Mouse (Mus musculus) CH12.LX (cell line): Measurements from ENCODE around the gene Hdac9. TPM values are rescaled to one million over a fixed set of nuclear protein-coding genes. Genes with fewer than 3 reads are reported as not detected.

Source experiments
- DNase-seq: peaks from one replicate; pipeline ENCODE4 v3.0.0-alpha.2; 2013; ENCODE audit errors: extremely low read depth
- H3K27ac ChIP-seq: 2 replicates; pipeline ENCODE4 v1.5.1; 2012; ENCODE audit warnings: low read depth, mild to moderate bottlenecking, control low read depth, moderate library complexity; ENCODE audit not compliant: insufficient read depth
- H3K27me3 ChIP-seq: replicated peaks from 2 replicates; pipeline ENCODE3; 2012; ENCODE audit warnings: inconsistent platforms
- H3K36me3 ChIP-seq, 2 experiments: replicated peaks in 1 of 2; 2 replicates each; pipeline versions ENCODE3 to v1.6.1; 2012; ENCODE audit warnings: inconsistent platforms in 1 of 2, low read length in 1 of 2, mild to moderate bottlenecking in 1 of 2, mixed read lengths in 1 of 2, moderate library complexity in 1 of 2; ENCODE audit not compliant: control insufficient read depth in 1 of 2, insufficient read depth in 1 of 2
- H3K4me1 ChIP-seq, 2 experiments: 2 replicates each; pipeline ENCODE4 v1.6.1; 2012; ENCODE audit warnings: inconsistent platforms in 1 of 2, moderate library complexity in 1 of 2; ENCODE audit not compliant: insufficient read depth in 2 of 2, control insufficient read depth in 1 of 2
- H3K4me2 ChIP-seq: 2 replicates; pipeline ENCODE4 v1.6.1; 2012; ENCODE audit warnings: low read depth, mild to moderate bottlenecking, control low read depth; ENCODE audit not compliant: poor library complexity, insufficient read depth, severe bottlenecking
- H3K4me3 ChIP-seq, 3 experiments: fragments of 150-350 bp in 1 of 3; sonication (generic) in 1 of 3; replicated peaks in 1 of 3; 2 replicates each; pipeline versions ENCODE3 to v1.5.1; 2011 to 2012; ENCODE audit warnings: low read depth in 2 of 3, low read length in 2 of 3, mild to moderate bottlenecking in 2 of 3, moderate library complexity in 2 of 3, control low read depth in 1 of 3, improper control_type of control experiment in 1 of 3, inconsistent platforms in 1 of 3, mixed read lengths in 1 of 3; ENCODE audit not compliant: poor library complexity in 1 of 3
- H3K79me2 ChIP-seq: replicated peaks from 2 replicates; pipeline ENCODE4 v1.6.1; 2012; ENCODE audit warnings: mild to moderate bottlenecking, moderate library complexity; ENCODE audit not compliant: control insufficient read depth, poor library complexity, insufficient read depth, severe bottlenecking; ENCODE audit errors: extremely low read depth
- H3K9ac ChIP-seq: 2 replicates; pipeline ENCODE4 v1.6.1; 2012; ENCODE audit warnings: low read depth, mild to moderate bottlenecking, control low read depth, moderate library complexity; ENCODE audit not compliant: insufficient read depth
- H3K9me3 ChIP-seq: replicated peaks from 2 replicates; pipeline ENCODE3; 2012; ENCODE audit warnings: low read length, inconsistent platforms, mixed read lengths
- BHLHE40 ChIP-seq: IDR thresholded peaks from 2 replicates; pipeline ENCODE4 v1.6.1; 2011; ENCODE audit warnings: mild to moderate bottlenecking, low read depth, low read length, improper control_type of control experiment
- CHD1 ChIP-seq: IDR thresholded peaks from 2 replicates; pipeline ENCODE4 v1.6.1; 2012; ENCODE audit warnings: low read depth, low read length, improper control_type of control experiment, inconsistent platforms
- CHD2 ChIP-seq: IDR thresholded peaks from 2 replicates; pipeline ENCODE4 v1.6.1; 2011; ENCODE audit warnings: low read length, improper control_type of control experiment
- CTCF ChIP-seq, 2 experiments: IDR thresholded peaks in 1 of 2; conservative IDR thresholded peaks in 1 of 2; 2 replicates each; pipeline ENCODE4 v1.5.1; 2011 to 2012; ENCODE audit warnings: low read depth in 2 of 2, low read length in 2 of 2, improper control_type of control experiment in 1 of 2, inconsistent platforms in 1 of 2, mild to moderate bottlenecking in 1 of 2, moderate library complexity in 1 of 2
- E2F4 ChIP-seq: IDR thresholded peaks from 2 replicates; pipeline ENCODE4 v1.6.1; 2011; ENCODE audit warnings: low read depth, low read length, improper control_type of control experiment; ENCODE audit not compliant: insufficient replicate concordance
- EP300 ChIP-seq: IDR thresholded peaks from 2 replicates; pipeline ENCODE4 v1.6.1; 2011; ENCODE audit warnings: low read length, improper control_type of control experiment
- ETS1 ChIP-seq: conservative IDR thresholded peaks from 2 replicates; pipeline ENCODE4 v1.6.1; 2012; ENCODE audit warnings: low read depth, mild to moderate bottlenecking, inconsistent platforms, low read length, improper control_type of control experiment, moderate library complexity
- KAT2A ChIP-seq: IDR thresholded peaks from 2 replicates; pipeline ENCODE4 v1.6.1; 2012; ENCODE audit warnings: low read length, improper control_type of control experiment, inconsistent platforms; ENCODE audit not compliant: insufficient replicate concordance
- MAX ChIP-seq: IDR thresholded peaks from 2 replicates; pipeline ENCODE4 v1.6.1; 2011; ENCODE audit warnings: low read length, improper control_type of control experiment
- MEF2A ChIP-seq: IDR thresholded peaks from 2 replicates; pipeline ENCODE4 v1.6.1; 2014; ENCODE audit warnings: low read depth, mild to moderate bottlenecking, inconsistent platforms, low read length, improper control_type of control experiment, borderline replicate concordance
- MYC ChIP-seq: IDR thresholded peaks from 2 replicates; pipeline ENCODE4 v1.6.1; 2011; ENCODE audit warnings: low read depth, mild to moderate bottlenecking, improper control_type of control experiment, low read length
- NELFE ChIP-seq: IDR thresholded peaks from 2 replicates; pipeline ENCODE4 v1.6.1; 2011; ENCODE audit warnings: low read depth, low read length, improper control_type of control experiment
- NRF1 ChIP-seq: IDR thresholded peaks from 2 replicates; pipeline ENCODE4 v1.6.1; 2014; ENCODE audit warnings: low read depth, mild to moderate bottlenecking, inconsistent platforms, low read length, improper control_type of control experiment, moderate library complexity
- POLR2AphosphoS2 ChIP-seq: IDR thresholded peaks from 2 replicates; pipeline ENCODE4 v1.6.1; 2011; ENCODE audit warnings: low read depth, low read length, improper control_type of control experiment
- SIN3A ChIP-seq: IDR thresholded peaks from 2 replicates; pipeline ENCODE4 v1.6.1; 2012; ENCODE audit warnings: low read length, improper control_type of control experiment, inconsistent platforms
- SMC3 ChIP-seq: IDR thresholded peaks from 2 replicates; pipeline ENCODE4 v1.6.1; 2011; ENCODE audit warnings: low read depth, low read length, improper control_type of control experiment
- TBP ChIP-seq: conservative IDR thresholded peaks from 2 replicates; pipeline ENCODE4 v1.6.1; 2011; ENCODE audit warnings: low read depth, low read length, improper control_type of control experiment
- TCF12 ChIP-seq: IDR thresholded peaks from 2 replicates; pipeline ENCODE4 v1.6.1; 2014; ENCODE audit warnings: low read depth, mild to moderate bottlenecking, inconsistent platforms, low read length, improper control_type of control experiment
- USF1 ChIP-seq: IDR thresholded peaks from 2 replicates; pipeline ENCODE4 v1.6.1; 2014; ENCODE audit warnings: low read depth, mild to moderate bottlenecking, inconsistent platforms, low read length, improper control_type of control experiment
- ZC3H11A ChIP-seq: IDR thresholded peaks from 2 replicates; pipeline ENCODE4 v1.6.1; 2012; ENCODE audit warnings: low read depth, mild to moderate bottlenecking, inconsistent platforms, low read length, improper control_type of control experiment
- ZKSCAN1 ChIP-seq: IDR thresholded peaks from 2 replicates; pipeline ENCODE4 v1.6.1; 2012; ENCODE audit warnings: low read depth, inconsistent platforms, low read length, improper control_type of control experiment, borderline replicate concordance
- ZMIZ1 ChIP-seq: IDR thresholded peaks from 2 replicates; pipeline ENCODE4 v1.6.1; 2012; ENCODE audit warnings: low read depth, mild to moderate bottlenecking, inconsistent platforms, low read length, improper control_type of control experiment
- dilution Hi-C: fragments of 300-500 bp; cut with MboI; formaldehyde crosslinking; loops from 2 replicates; pipeline ENCODE4 v1.14.3; 2020; ENCODE audit warnings: low sequenced_read_pairs; ENCODE audit not compliant: extremely low pct_unique_long_range_greater_than_20kb, extremely low pct_ligation_motif_present
- in situ Hi-C: fragments of 300-500 bp; cut with MboI; formaldehyde crosslinking; loops from 3 replicates; pipeline ENCODE4 v1.14.3; 2019; ENCODE audit warnings: low sequenced_read_pairs, low pct_ligation_motif_present, low pct_unique_long_range_greater_than_20kb, mixed read lengths
- polyA plus RNA-seq: library from polyadenylated mRNA; unstranded; fragments of >175 nt; gene quantifications from 2 replicates; pipeline ENCODE4 v1.2.1, GENCODE M21; 2012; ENCODE audit warnings: low read depth; ENCODE audit not compliant: insufficient read length
- total RNA-seq, 2 experiments: library from RNA; depleted of rRNA; stranded (reverse); fragments of 300-350 nt in 1 of 2; fragments of >200 nt in 1 of 2; gene quantifications; 2 replicates each; pipeline ENCODE4 v1.2.3; 2012 to 2014

Gene Hdac9
- total and polyA plus RNA-seq, 3 experiments: 0.04 to 0.38 (median 0.17) TPM

- no peaks in the 10 kb centered on the region for H3K4me1 ChIP-seq
- no peak overlapping the region for H3K27ac ChIP-seq
- dilution Hi-C loops: no loop called here
- H3K36me3 ChIP-seq: no peaks in the 10 kb centered on the region
- H3K4me3 ChIP-seq: no peak overlapping the region
- no peaks in the 10 kb centered on the region for H3K79me2 ChIP-seq
- H3K4me2 ChIP-seq: no peak overlapping the region
- no peak for TF ChIP-seq MEF2A
- no peak for TF ChIP-seq POLR2AphosphoS2
- TF ChIP-seq SMC3: no peak
- no peak for TF ChIP-seq MYC
- TF ChIP-seq BHLHE40: no peak
- no peak for TF ChIP-seq ETS1
- no peak for TF ChIP-seq KAT2A
- no peak for TF ChIP-seq NRF1
- TF ChIP-seq E2F4: no peak
- no peak for TF ChIP-seq USF1
- no peak for TF ChIP-seq CHD1
- TF ChIP-seq, all 38 proteins: peak for 0
- H3K9me3 ChIP-seq: no peaks in the 10 kb centered on the region
- H3K27me3 ChIP-seq: no peaks in the 10 kb centered on the region
- no peak for DNase-seq
- in situ Hi-C loops: no loop called here
- H3K9ac ChIP-seq: no peak overlapping the region
Observed at GRCm38 (mm10) chr12:34347529-34347928, 569.4 kb downstream of the Hdac9 start.

- Histone ChIP-seq H3K4me2 (no peak overlapping the region), H3K79me2 (no peaks in the 10 kb centered on the region), H3K9me3 (no peaks in the 10 kb centered on the region), H3K9ac (no peak overlapping the region), H3K27ac (no peak overlapping the region), H3K36me3 (no peaks in the 10 kb centered on the region), H3K4me3 (no peak overlapping the region), H3K4me1 (no peaks in the 10 kb centered on the region), H3K27me3 (no peaks in the 10 kb centered on the region)
- in situ Hi-C loops: no loop called here
- dilution Hi-C loops: no loop called here
- DNase-seq: no peak
- TF ChIP-seq BHLHE40 (no peak), SMC3 (no peak), CHD2 (no peak), NELFE (no peak), CTCF (conservative IDR thresholded peaks at IDR 0.05 in 1 of 2, IDR thresholded peaks at IDR 0.05 in 1 of 2; ENCODE audit: low read depth in 2 of 2, low read length in 2 of 2) (no peak), TCF12 (no peak), ZMIZ1 (no peak), ZC3H11A (no peak), SIN3A (no peak), TBP (no peak), ETS1 (no peak), KAT2A (no peak), POLR2AphosphoS2 (no peak), EP300 (no peak), MAX (no peak), ZKSCAN1 (no peak)
Observed at GRCm38 (mm10) chr12:34342761-34343160, 574.1 kb downstream of the Hdac9 start.
